Mouse (Mus musculus) stomach, postnatal 0 days (tissue): ENCODE data around the gene Psmc2.

Experiments
- CTCF ChIP-seq: IDR thresholded peaks from 2 replicates; pipeline ENCODE4 v1.5.1; 2016; ENCODE audit warnings: antibody characterized with exemption, low read depth, mild to moderate bottlenecking, moderate library complexity
- EP300 ChIP-seq: optimal IDR thresholded peaks from 2 replicates; pipeline ENCODE3; 2016; ENCODE audit warnings: antibody characterized with exemption

DNA sequence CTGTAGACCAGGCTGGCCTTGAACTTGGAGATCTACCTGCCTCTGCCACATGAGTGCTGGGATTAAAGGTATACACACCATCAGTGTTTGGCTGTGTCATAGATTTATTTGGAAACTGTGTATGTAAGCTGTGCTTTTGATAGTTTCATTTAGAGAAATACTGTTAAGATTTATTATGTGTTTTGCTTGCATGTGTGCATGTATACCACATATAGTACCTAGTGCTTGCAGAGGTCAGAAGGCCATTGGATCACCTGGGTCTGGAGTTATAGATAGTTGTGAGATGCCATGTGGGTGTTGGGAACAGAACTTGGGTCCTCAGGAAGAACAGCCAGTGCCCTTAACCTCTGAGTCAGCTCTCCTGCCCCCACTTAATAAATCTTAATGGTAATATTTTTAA is 40.4 kb upstream of the Psmc2 start:
- TF ChIP-seq CTCF (no peak), EP300 (no peak)
